Mouse (Mus musculus): ENCODE results near the gene Zfp566. TPM values are rescaled to one million over a fixed set of nuclear protein-coding genes. Genes with fewer than 3 reads are reported as not detected.

The Zfp566 gene
- polyA plus RNA-seq, 1 experiment from 2014 or later = 8.3 TPM

GRCm38 (mm10) chr7:30072146-30073028 lies 17.9 kb downstream of the Zfp566 start, which contains the start of gene Zfp82:
TSS of gene Zfp82 (minus strand) at chr7:30072900.
- H3K27me3 ChIP-seq (replicated peaks; ENCODE audit: control insufficient read depth, insufficient read depth, low read length) = no peaks in the 10 kb centered on the region
- peak; percentile 91 for ATAC-seq (replicated peaks; ENCODE audit: low FRiP score, low TSS enrichment, low read depth)
- peak within 1 kb of the TSS; percentile 33; the same call in 1 of the 2 replicates for H3K27ac ChIP-seq (ENCODE audit: low read depth)

GRCm38 (mm10) chr7:30064622-30065021 lies 25.7 kb downstream of the Zfp566 start:
- no peak for ATAC-seq (replicated peaks; ENCODE audit: low FRiP score, low TSS enrichment, low read depth)
- WGBS = 81% methylated on average over 5 of the region's 5 CpGs

More at GRCm38 (mm10) chr7:30072146-30073028, 17.9 kb downstream of the Zfp566 start, which contains the start of gene Zfp82:
- Histone ChIP-seq H3K4me2 (ENCODE audit: low read length) (peak within 1 kb of the TSS; percentile 95), H3K9me3 (ENCODE audit: control insufficient read depth, low read length) (no peaks in the 10 kb centered on the region), H3K4me1 (replicated peaks; ENCODE audit: control insufficient read depth, insufficient read depth, low read length) (no peaks in the 10 kb centered on the region; the same call in 1 of the 2 replicates), H3K4me3 (ENCODE audit: low read depth, low read length) (peak within 1 kb of the TSS; percentile 85), H3K36me3 (ENCODE audit: control insufficient read depth, insufficient read depth, low read length) (peaks cover 23% of the 10 kb centered on the region), H3K9ac (ENCODE audit: low read length) (peak within 1 kb of the TSS; percentile 63)
- under 1% methylated on average over 50 of the region's 50 CpGs for WGBS
- DNase-seq (ENCODE audit: low spot score) = peak; percentile 85

GRCm38 (mm10) chr7:30062478-30062877 lies 27.8 kb downstream of the Zfp566 start:
- Histone ChIP-seq H3K9ac (ENCODE audit: low read length) (no peak overlapping the region), H3K4me1 (replicated peaks; ENCODE audit: control insufficient read depth, insufficient read depth, low read length) (no peaks in the 10 kb centered on the region)
- no peak for ATAC-seq (replicated peaks; ENCODE audit: low FRiP score, low TSS enrichment, low read depth)

More at GRCm38 (mm10) chr7:30064622-30065021, 25.7 kb downstream of the Zfp566 start:
- Histone ChIP-seq H3K27me3 (replicated peaks; ENCODE audit: control insufficient read depth, insufficient read depth, low read length) (no peaks in the 10 kb centered on the region), H3K36me3 (ENCODE audit: control insufficient read depth, insufficient read depth, low read length) (peaks cover 35% of the 10 kb centered on the region), H3K4me3 (ENCODE audit: low read depth, low read length) (no peak overlapping the region), H3K27ac (ENCODE audit: low read depth) (no peak overlapping the region), H3K9me3 (ENCODE audit: control insufficient read depth, low read length) (no peaks in the 10 kb centered on the region), H3K9ac (ENCODE audit: low read length) (no peak overlapping the region), H3K4me2 (ENCODE audit: low read length) (no peak overlapping the region), H3K4me1 (replicated peaks; ENCODE audit: control insufficient read depth, insufficient read depth, low read length) (no peaks in the 10 kb centered on the region)
- DNase-seq (ENCODE audit: low spot score) = no peak

GRCm38 (mm10) chr7:30060341-30060740 lies 30.0 kb downstream of the Zfp566 start:
- WGBS = 86% methylated on average over 6 of the region's 6 CpGs
- no peak for DNase-seq (ENCODE audit: low spot score)

More at GRCm38 (mm10) chr7:30062478-30062877, 27.8 kb downstream of the Zfp566 start:
- H3K4me3 ChIP-seq (ENCODE audit: low read depth, low read length) = no peak overlapping the region
- no peak for DNase-seq (ENCODE audit: low spot score)
- H3K9me3 ChIP-seq (ENCODE audit: control insufficient read depth, low read length) = no peaks in the 10 kb centered on the region
- peaks cover 31% of the 10 kb centered on the region for H3K36me3 ChIP-seq (ENCODE audit: control insufficient read depth, insufficient read depth, low read length)
- WGBS = 91% methylated on average over 5 of the region's 5 CpGs
- H3K4me2 ChIP-seq (ENCODE audit: low read length) = no peak overlapping the region
- H3K27me3 ChIP-seq (replicated peaks; ENCODE audit: control insufficient read depth, insufficient read depth, low read length) = no peaks in the 10 kb centered on the region
- no peak overlapping the region for H3K27ac ChIP-seq (ENCODE audit: low read depth)

GRCm38 (mm10) chr7:30053591-30053990 lies 36.7 kb downstream of the Zfp566 start:
- Histone ChIP-seq H3K36me3 (ENCODE audit: control insufficient read depth, insufficient read depth, low read length) (peaks cover 17% of the 10 kb centered on the region), H3K27me3 (replicated peaks; ENCODE audit: control insufficient read depth, insufficient read depth, low read length) (no peaks in the 10 kb centered on the region), H3K4me2 (ENCODE audit: low read length) (no peak overlapping the region), H3K4me3 (ENCODE audit: low read depth, low read length) (no peak overlapping the region), H3K4me1 (replicated peaks; ENCODE audit: control insufficient read depth, insufficient read depth, low read length) (peaks cover 7% of the 10 kb centered on the region; the same call in 1 of the 2 replicates), H3K9me3 (ENCODE audit: control insufficient read depth, low read length) (no peaks in the 10 kb centered on the region), H3K9ac (ENCODE audit: low read length) (no peak overlapping the region), H3K27ac (ENCODE audit: low read depth) (peak overlapping the region; percentile 22; the same call in 1 of the 2 replicates)
- WGBS = 6% methylated on average over 3 of the region's 3 CpGs
- ATAC-seq (replicated peaks; ENCODE audit: low FRiP score, low TSS enrichment, low read depth) (no peak), DNase-seq (ENCODE audit: low spot score) (no peak)

More at GRCm38 (mm10) chr7:30060341-30060740, 30.0 kb downstream of the Zfp566 start:
- peaks cover 37% of the 10 kb centered on the region for H3K36me3 ChIP-seq (ENCODE audit: control insufficient read depth, insufficient read depth, low read length)
- H3K4me1 ChIP-seq (replicated peaks; ENCODE audit: control insufficient read depth, insufficient read depth, low read length) = no peaks in the 10 kb centered on the region
- H3K27me3 ChIP-seq (replicated peaks; ENCODE audit: control insufficient read depth, insufficient read depth, low read length) = no peaks in the 10 kb centered on the region
- no peak overlapping the region for H3K9ac ChIP-seq (ENCODE audit: low read length)
- no peak overlapping the region for H3K4me3 ChIP-seq (ENCODE audit: low read depth, low read length)
- no peak overlapping the region for H3K27ac ChIP-seq (ENCODE audit: low read depth)
- no peaks in the 10 kb centered on the region for H3K9me3 ChIP-seq (ENCODE audit: control insufficient read depth, low read length)
- ATAC-seq (replicated peaks; ENCODE audit: low FRiP score, low TSS enrichment, low read depth) = no peak
- no peak overlapping the region for H3K4me2 ChIP-seq (ENCODE audit: low read length)

GRCm38 (mm10) chr7:30050882-30051548 lies 39.3 kb downstream of the Zfp566 start, which contains the start of gene Zfp14:
TSS of gene Zfp14 (minus strand) at chr7:30051380.
- Histone ChIP-seq H3K27me3 (replicated peaks; ENCODE audit: control insufficient read depth, insufficient read depth, low read length) (no peaks in the 10 kb centered on the region), H3K9ac (ENCODE audit: low read length) (peak within 1 kb of the TSS; percentile 61), H3K4me3 (ENCODE audit: low read depth, low read length) (peak within 1 kb of the TSS; percentile 62), H3K27ac (ENCODE audit: low read depth) (peak within 1 kb of the TSS; percentile 39; the same call in 1 of the 2 replicates), H3K4me2 (ENCODE audit: low read length) (peak within 1 kb of the TSS; percentile 72), H3K9me3 (ENCODE audit: control insufficient read depth, low read length) (no peaks in the 10 kb centered on the region), H3K4me1 (replicated peaks; ENCODE audit: control insufficient read depth, insufficient read depth, low read length) (peaks cover 7% of the 10 kb centered on the region; the same call in 1 of the 2 replicates), H3K36me3 (ENCODE audit: control insufficient read depth, insufficient read depth, low read length) (0 out of 2 replicates have a peak, but pooled peaks cover 5% of the 10 kb centered on the region)
- under 1% methylated on average over 40 of the region's 40 CpGs for WGBS
- peak; percentile 88 for DNase-seq (ENCODE audit: low spot score)
- peak; percentile 97 for ATAC-seq (replicated peaks; ENCODE audit: low FRiP score, low TSS enrichment, low read depth)

- Histone ChIP-seq H3K9ac (ENCODE audit: low read length) (no peak overlapping the region), H3K27ac (ENCODE audit: low read depth) (no peak overlapping the region), H3K36me3 (ENCODE audit: control insufficient read depth, insufficient read depth, low read length) (no peaks in the 10 kb centered on the region), H3K4me3 (ENCODE audit: low read depth, low read length) (no peak overlapping the region), H3K9me3 (ENCODE audit: control insufficient read depth, low read length) (no peaks in the 10 kb centered on the region), H3K4me2 (ENCODE audit: low read length) (no peak overlapping the region), H3K4me1 (replicated peaks; ENCODE audit: control insufficient read depth, insufficient read depth, low read length) (peaks cover 7% of the 10 kb centered on the region; the same call in 1 of the 2 replicates), H3K27me3 (replicated peaks; ENCODE audit: control insufficient read depth, insufficient read depth, low read length) (no peaks in the 10 kb centered on the region)
- ATAC-seq (replicated peaks; ENCODE audit: low FRiP score, low TSS enrichment, low read depth) = no peak
- no peak for DNase-seq (ENCODE audit: low spot score)
- 81% methylated on average over 4 of the region's 4 CpGs for WGBS
Measured at GRCm38 (mm10) chr7:30048126-30048525, 42.2 kb downstream of the Zfp566 start.

- WGBS = 51% methylated on average over 9 of the region's 9 CpGs
- ATAC-seq (replicated peaks; ENCODE audit: low FRiP score, low TSS enrichment, low read depth) (no peak), DNase-seq (ENCODE audit: low spot score) (no peak)
Measured at GRCm38 (mm10) chr7:30044354-30044753, 46.0 kb downstream of the Zfp566 start.

More at GRCm38 (mm10) chr7:30044354-30044753, 46.0 kb downstream of the Zfp566 start:
- Histone ChIP-seq H3K4me1 (replicated peaks; ENCODE audit: control insufficient read depth, insufficient read depth, low read length) (no peaks in the 10 kb centered on the region), H3K36me3 (ENCODE audit: control insufficient read depth, insufficient read depth, low read length) (no peaks in the 10 kb centered on the region), H3K9me3 (ENCODE audit: control insufficient read depth, low read length) (no peaks in the 10 kb centered on the region), H3K4me3 (ENCODE audit: low read depth, low read length) (no peak overlapping the region), H3K27ac (ENCODE audit: low read depth) (no peak overlapping the region), H3K27me3 (replicated peaks; ENCODE audit: control insufficient read depth, insufficient read depth, low read length) (no peaks in the 10 kb centered on the region), H3K4me2 (ENCODE audit: low read length) (no peak overlapping the region), H3K9ac (ENCODE audit: low read length) (no peak overlapping the region)
